In genomic region chr2:30759088-30759374, GRCm38 (mm10) we compare ENCODE assay signal across 9 mouse cellular contexts. TPM values are rescaled to one million over a fixed set of nuclear protein-coding genes. Genes with fewer than 3 reads are reported as not detected.
A peak's percentile ranks its signal among the peaks of the same experiment; 100 is the strongest.
DNase-seq lines count a peak whose midpoint lies in the region; ATAC-seq and TF ChIP-seq lines count a peak whose summit lies in the region.
"Had no signal": no experiment of that assay in that cellular context is flagged by ENCODE, and none has a peak within 500 bp of the region (broad histone marks: within the 10 kb centered on the region; RNA-seq: fewer than 3 reads in every experiment).

No protein-coding gene starts in this region.

- no peak overlapping the region for H3K4me2 ChIP-seq in forebrain, postnatal 0 days (ENCODE audit: low read depth)
- peak overlapping the region; percentile 22; the same call in 1 of the 2 replicates for H3K4me2 ChIP-seq in midbrain, embryonic 12.5 days (replicated peaks)

- no peak for ATAC-seq in forebrain, postnatal 0 days
- 0 out of 2 replicates have a peak, but pooled peaks have one; percentile 8 for ATAC-seq in midbrain, embryonic 12.5 days (ENCODE audit: low FRiP score, low read depth)
- no peak for ATAC-seq in cerebellum, adult (ENCODE audit: insufficient number of reproducible peaks, low FRiP score, low TSS enrichment)

- no peaks in the 10 kb centered on the region for H3K27me3 ChIP-seq in forebrain, postnatal 0 days (ENCODE audit: insufficient read depth, low read length)
- H3K27me3 ChIP-seq in midbrain, embryonic 12.5 days, result peaks cover under 1% of the 10 kb centered on the region; the same call in 1 of the 2 replicates

- H3K9me3 ChIP-seq in forebrain, postnatal 0 days (ENCODE audit: low read length), result no peaks in the 10 kb centered on the region
- H3K9me3 ChIP-seq in midbrain, embryonic 12.5 days, result peaks cover 7% of the 10 kb centered on the region

- H3K27ac ChIP-seq in forebrain, postnatal 0 days (ENCODE audit: low read depth, low read length), result peak overlapping the region; percentile 22; the same call in 1 of the 2 replicates
- peak overlapping the region; percentile 83 for H3K27ac ChIP-seq in midbrain, embryonic 12.5 days (replicated peaks)

- WGBS in forebrain, postnatal 0 days, result 53% methylated on average over 4 of the region's 4 CpGs
- 33% methylated on average over 4 of the region's 4 CpGs for WGBS in midbrain, embryonic 12.5 days

- H3K4me1 ChIP-seq in forebrain, postnatal 0 days (ENCODE audit: insufficient read depth), result no peaks in the 10 kb centered on the region
- peaks cover 34% of the 10 kb centered on the region for H3K4me1 ChIP-seq in midbrain, embryonic 12.5 days

- H3K36me3 ChIP-seq in forebrain, postnatal 0 days (ENCODE audit: insufficient read depth), result no peaks in the 10 kb centered on the region
- no peaks in the 10 kb centered on the region for H3K36me3 ChIP-seq in midbrain, embryonic 12.5 days

- TF ChIP-seq CTCF in forebrain, postnatal 0 days (IDR thresholded peaks at IDR 0.05; ENCODE audit: low read depth), result no peak

- H3K4me3 ChIP-seq in forebrain, postnatal 0 days (ENCODE audit: low read depth, low read length), result no peak overlapping the region
- no peak overlapping the region for H3K4me3 ChIP-seq in midbrain, embryonic 12.5 days

- no peak overlapping the region for H3K9ac ChIP-seq in forebrain, postnatal 0 days
- H3K9ac ChIP-seq in midbrain, embryonic 12.5 days (replicated peaks), result no peak overlapping the region

- DNase-seq in kidney, adult 18-20 months, result peak; percentile 47
- no peak for DNase-seq in kidney, adult 11 months
- peak; percentile 64 for DNase-seq in ZHBTc4 (ENCODE audit: low read depth, low spot score)
- no peak for DNase-seq in forebrain, postnatal 0 days
- DNase-seq in gastrocnemius, adult 18-20 months (ENCODE audit: low spot score), result no peak
- no peak for DNase-seq in T-cell, adult 2 months (ENCODE audit: low spot score)

RNA-seq across cellular contexts. Expression of gene 1700001O22Rik, which starts 44.4 kb away (rescaled TPM):
- 0.77 and 1.8 TPM in 2 replicates for total RNA-seq in forebrain, postnatal 0 days (2014; rRNA removed)
- 1.4 and 1.5 TPM in 2 replicates for polyA plus RNA-seq in forebrain, postnatal 0 days (2015; fragmentation: Nextera tagmentation; extraction: Ambion mirVana)
- polyA plus RNA-seq in midbrain, embryonic 12.5 days (2016; fragmentation: Nextera tagmentation; extraction: Ambion mirVana), result 2.4 and 2.6 TPM in 2 replicates
- total RNA-seq in gastrocnemius, adult 18-20 months (2021), result 1 to 10 TPM; 2.4 to 8.2 TPM
- total RNA-seq: CH12.LX had no signal

RNA-seq across cellular contexts. Expression of gene Ntmt1, which starts 48.6 kb away (rescaled TPM):
- total RNA-seq in forebrain, postnatal 0 days (2014; rRNA removed), result 87.6 and 105 TPM in 2 replicates
- 106 and 107 TPM in 2 replicates for polyA plus RNA-seq in forebrain, postnatal 0 days (2015; fragmentation: Nextera tagmentation; extraction: Ambion mirVana)
- polyA plus RNA-seq in midbrain, embryonic 12.5 days (2016; fragmentation: Nextera tagmentation; extraction: Ambion mirVana), result 103 and 110 TPM in 2 replicates
- 10 to 100 TPM; 10.6 to 11.3 TPM for total RNA-seq in gastrocnemius, adult 18-20 months (2021)

Comparison
In these comparisons a context has a peak if more than half of its experiments do, and no peak if none do; other contexts are left out.
1. DNase-seq: peak in kidney, adult 18-20 months (single experiment) and ZHBTc4 (single experiment); none in kidney, adult 11 months (single experiment), forebrain, postnatal 0 days (single experiment), gastrocnemius, adult 18-20 months (single experiment) and T-cell, adult 2 months (single experiment).